Mouse (Mus musculus) cerebellum, postnatal 4 days (tissue): Measurements from ENCODE around the gene Syne2.

Experiments
- DNase-seq, 2 experiments: peaks; one replicate each; pipeline ENCODE4 v3.0.0; 2022; ENCODE audit warnings: low spot score in 2 of 2, mixed read lengths in 1 of 2

Gene Syne2

DNA sequence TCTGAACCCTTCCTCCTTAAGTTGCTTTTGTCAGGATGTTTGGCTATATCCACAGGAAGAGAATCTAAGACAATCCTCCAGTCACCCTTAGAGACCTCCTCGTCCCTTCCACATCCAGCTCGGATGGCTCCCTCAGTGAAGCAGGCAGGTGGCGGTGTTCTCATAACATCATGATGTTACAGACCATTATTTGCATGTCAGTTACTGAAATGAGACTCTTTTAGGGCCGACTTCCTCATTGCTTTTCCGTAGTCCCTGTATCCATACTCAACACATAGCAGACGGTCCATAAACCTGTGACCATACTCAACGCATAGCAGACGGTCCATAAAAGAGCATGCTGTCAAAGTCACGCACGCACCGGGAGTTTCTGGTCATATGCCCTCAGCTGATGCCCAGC, 106.9 kb downstream of the Syne2 start:
- no peak for DNase-seq

DNA sequence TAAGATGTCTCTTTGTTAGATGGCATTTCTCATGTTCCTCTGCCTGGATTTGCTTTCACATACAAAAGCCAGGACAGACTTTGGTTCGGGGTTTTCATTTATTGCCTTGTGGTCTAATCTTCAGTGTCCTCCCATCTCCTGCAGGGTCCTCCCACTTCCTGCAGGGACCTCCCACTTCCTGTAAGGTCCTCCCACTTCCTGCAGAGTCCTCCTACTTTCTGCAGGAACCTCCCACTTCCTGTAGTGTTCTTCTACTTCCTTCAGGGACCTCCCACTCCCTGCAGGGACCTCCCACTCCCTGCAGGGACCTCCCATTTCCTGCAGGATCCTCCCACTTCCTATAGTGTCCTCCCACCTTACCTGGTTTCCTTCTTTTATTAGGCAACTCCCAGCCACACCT, 109.7 kb downstream of the Syne2 start:
- no peak for DNase-seq

DNA sequence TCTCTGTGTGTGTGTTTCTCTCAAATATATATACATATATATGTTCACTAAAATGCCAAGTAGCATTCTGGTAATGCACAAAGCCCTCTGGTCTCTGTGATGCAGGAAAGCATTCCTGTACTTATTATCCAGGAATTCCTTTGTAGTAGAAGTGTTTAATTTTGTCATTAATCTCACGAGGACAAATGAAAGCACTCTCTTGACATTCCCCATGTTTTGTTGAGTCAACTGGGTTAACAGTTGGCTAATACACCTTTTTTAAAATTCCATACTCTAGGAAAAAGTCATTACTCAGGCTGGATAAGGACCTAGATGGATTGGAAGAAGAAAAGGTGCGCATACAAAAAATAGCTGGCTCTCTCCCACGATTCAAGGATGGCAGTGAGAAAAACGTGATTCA, 115.6 kb downstream of the Syne2 start:
- DNase-seq: no peak

DNA sequence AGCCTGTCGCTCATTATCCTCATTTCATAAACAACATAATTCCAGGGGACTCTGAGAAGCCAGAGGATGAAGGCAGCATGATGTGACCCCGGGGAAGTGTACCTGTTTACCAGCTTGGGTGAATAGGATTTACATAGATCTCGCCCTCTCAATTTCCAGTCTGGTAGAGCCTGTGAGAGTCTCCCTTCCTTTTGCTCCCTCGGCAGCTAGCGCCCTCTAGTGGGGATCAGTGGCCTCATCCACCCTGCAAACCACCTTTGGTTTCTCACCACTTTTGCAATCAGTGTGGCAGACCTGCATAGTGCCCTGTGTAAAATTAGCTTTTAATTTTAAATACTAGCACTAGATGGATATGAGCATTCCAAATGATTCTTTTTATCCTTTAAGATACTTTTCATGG, 133.4 kb downstream of the Syne2 start:
- peak in 1 of 2 experiments; percentile 13 for DNase-seq

DNA sequence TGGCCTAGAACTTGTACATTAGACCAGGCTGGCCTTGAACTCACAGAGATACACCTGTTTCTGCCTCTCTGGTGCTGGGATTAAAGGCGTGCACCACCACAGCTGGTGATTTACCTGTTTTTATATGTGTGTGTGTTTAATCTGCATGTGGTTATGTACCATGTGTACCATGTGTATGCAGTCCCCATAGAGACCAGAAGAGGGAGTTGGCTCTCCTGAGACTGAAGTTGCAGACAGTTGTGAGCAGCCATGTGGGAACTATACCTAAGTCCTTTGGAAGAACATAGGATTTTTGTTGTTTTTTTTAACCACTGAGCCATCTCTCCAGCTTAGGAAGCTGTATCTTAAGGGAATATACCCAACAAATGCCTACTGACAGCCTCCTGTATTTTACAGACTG, 134.1 kb downstream of the Syne2 start:
- DNase-seq: no peak

DNA sequence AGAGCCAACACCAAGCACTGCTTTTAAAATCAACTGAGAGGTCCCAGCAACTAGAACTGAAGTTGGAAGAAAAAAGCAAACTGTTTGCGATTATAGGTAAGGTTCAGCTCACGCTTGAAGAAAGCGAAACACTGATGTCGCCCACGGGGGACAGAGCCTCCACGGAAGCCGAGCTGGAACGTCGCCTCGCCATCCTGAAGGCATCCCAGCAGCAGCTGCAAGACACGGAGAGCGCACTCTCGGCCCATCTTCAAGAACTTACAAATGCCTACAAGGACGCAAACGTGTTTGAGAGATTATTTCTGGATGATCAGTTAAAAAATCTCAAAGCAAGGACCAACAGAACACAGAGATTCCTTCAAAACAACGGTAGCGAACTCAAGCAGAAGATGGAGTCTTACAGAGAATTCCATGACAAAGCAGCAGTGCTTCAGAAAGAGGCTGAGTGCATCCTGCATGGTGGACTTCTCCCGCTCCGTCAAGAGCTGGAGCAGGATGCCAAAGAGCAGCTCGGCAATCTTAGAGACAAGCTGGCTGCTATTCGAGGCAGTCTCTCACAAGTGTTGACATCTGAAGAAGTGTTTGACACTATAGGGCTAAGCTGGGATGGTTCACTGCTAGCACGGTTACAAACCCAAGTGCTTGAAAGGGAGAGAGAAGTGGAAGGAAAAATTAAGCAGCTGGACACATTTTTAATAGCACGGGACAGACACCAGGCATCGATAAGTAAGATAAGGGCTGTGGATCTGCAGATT, 148.7 kb downstream of the Syne2 start:
- DNase-seq: no peak

DNA sequence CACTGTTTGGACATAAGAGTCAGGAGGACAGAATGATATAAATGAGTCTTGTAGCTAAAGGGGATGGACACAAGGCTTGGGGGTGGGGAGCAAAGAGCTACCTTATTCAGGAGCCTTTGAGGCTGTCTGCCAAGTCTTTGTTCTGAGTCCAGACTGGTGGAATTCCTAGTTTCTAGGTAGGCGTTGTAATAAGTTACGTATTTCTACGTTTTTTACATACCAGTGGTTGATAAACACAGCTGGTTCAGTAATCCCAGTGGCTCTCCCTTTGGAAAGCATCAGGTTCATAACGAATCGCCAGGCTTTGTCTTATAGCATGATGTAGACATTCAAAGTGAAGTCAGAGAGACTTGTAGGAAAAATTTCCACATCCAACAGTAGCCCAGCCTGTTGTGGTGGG, 161.1 kb downstream of the Syne2 start:
- DNase-seq: no peak

DNA sequence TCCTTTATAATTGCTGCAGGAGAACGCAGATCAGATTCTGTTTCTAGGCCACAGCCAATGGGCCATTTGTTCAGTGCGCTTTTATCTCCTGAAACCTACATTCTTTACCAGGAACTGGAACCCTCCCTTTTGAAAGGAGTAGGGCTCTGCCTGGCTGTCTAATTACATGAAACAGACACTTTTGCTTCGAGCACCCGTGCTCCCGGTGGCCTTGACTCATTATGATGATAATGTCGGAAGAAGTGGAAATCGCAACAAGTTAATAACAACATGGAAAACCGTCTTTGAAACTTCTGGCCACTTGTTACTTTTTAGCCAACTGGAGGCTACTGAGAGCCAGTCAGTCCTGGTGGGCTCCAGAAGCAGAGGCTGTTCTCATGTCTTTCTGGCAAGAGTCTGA, 165.4 kb downstream of the Syne2 start:
- no peak for DNase-seq

DNA sequence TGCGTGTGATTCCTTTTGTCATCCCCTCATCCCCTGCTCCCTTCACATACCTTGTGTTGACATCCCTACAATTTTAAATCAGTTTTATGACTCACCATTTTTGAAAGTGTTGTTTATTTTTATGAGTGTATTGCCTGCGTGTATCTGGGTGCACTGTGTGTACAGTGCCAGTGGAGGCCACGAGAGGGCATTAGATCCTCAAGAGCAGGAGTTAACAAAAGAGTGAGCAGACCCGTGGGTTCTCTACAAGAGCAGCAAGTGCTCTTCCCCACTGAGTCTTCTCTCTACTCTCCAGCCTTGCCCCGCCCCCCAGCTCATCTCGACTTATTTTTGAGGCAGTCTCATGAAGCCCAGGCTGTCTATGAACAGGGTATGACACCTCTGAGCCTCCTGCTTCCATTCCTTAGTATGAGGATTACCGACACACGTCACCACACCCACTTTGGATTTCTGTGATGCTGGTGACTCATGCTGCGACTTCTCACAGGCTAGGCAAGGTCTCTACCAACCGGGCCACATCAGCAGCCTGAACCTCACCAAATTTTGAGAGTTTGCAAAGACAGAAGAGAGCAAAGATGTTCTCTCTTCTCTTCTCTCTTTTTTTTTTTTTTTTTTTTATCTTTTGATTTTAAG, 174.4 kb downstream of the Syne2 start:
- no peak for DNase-seq

DNA sequence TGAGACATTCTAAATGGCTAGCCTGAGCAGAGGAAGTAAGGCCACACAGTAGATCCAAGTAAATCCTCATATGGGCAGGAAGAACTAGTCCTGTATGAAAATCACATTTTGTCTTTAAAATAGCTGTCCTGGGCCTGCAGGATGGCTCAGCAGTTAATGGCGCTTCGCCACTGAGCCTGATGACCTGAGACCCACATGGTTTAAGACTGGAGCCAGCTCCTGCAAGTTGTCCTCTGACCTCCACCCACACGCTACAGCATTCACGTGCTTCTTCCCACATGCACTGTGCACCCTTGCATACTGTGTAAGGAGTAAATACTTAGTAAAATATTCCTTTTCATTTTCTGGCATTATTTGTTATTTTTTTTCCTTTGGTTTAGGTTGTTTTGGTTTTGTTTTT, 175.0 kb downstream of the Syne2 start:
- no peak for DNase-seq

DNA sequence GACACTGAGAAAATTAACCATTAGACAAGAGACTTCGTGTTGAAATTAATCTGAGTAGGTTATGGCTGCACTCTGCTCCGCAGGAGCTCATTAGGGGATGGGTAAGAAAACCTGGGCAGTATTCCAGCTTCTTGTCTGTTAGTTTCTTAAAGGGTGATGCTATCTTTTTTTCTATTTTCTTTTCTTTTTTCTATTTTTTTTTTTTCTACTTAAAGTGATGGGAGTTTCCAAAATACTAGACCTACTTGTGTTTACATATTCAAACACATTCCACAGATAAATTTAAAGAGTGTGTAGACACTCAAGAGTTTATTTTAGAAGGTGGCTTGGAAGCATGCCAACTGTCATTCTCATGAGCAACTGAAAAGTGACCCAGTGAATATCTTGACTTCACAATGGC, 177.2 kb downstream of the Syne2 start:
- DNase-seq: no peak

DNA sequence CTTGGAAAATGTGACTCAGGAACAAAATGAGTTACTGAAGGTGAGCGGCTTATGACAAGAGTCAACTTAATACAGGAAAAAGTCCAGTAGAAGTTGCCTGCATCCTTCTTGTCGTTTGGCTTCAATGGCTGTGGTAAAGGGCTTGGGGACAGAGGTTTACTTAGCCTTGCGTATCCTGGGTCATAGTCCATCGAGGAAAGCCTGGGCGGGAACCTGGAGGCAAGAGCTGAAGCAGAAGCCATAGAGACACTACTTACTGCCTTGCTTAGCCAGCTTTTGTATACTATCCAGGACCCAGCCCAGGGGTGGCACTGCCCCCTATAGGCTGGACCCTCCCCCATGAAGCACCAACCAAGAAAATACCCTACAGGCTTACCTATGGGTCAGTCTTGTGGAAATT, 179.6 kb downstream of the Syne2 start:
- no peak for DNase-seq

DNA sequence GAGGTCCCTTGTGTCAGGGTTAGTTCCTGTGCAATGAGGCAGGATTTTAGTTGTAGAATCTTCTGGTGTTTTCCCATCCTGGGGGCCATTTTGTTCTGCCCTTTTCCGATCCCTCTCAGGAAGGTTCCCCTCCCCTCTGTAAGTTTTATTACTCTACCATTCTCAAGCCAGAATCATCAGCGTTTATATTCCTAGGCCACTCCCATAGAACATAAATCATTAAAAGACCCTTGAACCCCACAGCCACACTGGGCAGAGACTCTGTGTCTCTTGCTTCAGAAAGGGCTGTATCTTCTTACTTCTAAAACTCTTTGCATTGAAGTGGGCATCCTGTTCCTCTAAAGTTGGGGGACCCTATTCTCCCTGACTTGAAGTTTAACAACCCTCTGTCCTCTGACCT, 180.5 kb downstream of the Syne2 start:
- no peak for DNase-seq

DNA sequence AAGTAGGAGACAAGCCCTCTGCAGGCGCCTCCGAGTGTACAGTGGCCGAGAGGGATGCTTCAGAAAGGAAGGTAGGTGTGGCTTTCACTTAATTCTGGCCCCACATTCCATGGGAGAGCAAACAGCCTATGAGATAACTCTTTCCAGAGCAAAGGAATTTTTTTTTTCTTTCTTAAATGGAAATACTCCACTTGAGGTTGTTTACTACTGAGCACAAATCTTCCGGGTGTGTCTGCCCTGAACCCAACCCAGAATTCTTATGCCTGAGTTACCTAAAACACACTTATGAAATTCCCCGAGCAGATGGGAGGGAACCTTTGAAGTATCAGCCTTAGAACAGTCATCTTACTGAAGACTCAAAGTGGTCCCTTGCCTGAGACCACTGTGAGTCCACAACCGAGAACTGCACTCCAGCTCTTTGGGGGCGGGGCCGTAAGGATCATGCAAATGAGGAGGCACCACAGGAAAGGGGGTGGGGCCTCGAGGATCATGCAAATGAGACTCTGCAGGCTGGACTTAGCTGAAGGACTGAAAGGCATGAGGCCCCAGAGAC, 186.8 kb downstream of the Syne2 start:
- DNase-seq: no peak

DNA sequence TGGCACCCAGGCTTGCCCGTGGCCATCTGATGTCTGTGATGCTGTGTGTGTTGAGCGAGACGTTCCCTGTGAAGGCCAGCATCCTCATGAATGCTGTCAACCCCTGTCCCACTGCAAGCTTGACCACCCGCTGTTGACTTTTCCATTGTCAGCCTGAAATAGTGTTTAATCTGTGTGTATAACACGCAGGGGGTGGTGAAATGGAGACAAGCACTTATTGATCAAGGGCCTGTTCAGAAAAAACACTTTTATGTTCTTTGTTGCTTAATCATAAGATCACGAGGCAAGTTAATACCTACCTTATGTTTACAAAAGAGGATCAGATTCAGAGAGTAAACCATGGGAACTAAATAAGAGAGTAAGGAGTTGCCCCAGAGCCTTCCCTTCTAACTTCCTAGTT, 191.1 kb downstream of the Syne2 start:
- DNase-seq: no peak

DNA sequence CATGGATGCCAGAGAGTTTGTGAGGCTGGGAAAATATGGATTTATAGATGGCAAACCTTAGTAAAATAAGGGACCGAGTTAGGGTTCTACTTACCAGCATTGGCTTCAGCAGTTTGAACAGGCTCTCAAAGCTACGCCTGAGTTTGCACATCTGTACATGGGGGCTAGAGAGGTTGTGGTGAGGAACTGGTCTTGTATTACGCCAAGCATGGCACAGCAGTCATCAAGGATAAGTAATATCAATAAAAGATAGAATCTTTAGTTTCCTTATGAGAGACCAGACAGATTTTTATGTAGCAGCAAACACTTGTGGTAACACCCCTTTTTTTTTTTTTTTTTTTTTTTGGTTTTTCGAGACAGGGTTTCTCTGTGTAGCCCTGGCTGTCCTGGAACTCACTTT, 194.9 kb downstream of the Syne2 start:
- no peak for DNase-seq

DNA sequence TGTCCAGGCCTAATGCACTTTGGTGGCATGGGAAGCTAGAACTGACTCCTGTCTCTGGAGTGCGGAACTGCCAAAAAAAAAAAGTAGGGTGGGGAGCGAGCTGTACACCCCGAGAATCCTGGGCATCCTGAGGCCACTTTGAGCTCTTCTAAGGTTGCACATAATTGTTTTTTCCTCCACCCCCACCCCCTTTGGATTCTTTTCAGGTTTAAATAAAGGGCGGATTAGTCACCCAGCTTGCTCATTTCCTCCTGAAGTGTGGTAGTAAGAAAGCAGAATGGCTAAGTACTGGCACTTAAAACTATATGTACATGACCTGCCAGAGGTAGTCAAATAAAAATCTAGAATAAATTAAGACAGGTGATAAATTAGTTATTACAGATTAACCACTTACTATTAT, 195.5 kb downstream of the Syne2 start:
- no peak for DNase-seq

DNA sequence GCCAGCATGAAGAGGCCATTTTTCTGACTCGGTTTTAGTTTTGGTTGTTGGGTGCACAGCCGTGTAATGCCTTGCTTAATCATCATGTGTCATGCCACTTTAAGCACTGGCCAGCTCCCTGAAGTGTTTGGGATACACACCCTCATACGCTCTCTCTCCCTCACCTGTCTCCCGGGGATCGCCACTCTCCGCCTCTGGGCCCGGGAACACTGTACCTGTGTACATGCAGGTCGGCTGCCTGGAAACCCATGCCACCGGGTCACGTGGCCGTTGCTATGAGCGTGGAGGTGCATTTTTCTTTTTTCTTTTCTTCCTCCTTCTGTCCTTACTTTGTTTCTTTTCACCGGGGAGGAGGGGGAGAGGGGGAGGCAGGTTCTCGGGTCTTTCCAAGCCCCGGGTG, 197.1 kb downstream of the Syne2 start:
- DNase-seq: no peak

DNA sequence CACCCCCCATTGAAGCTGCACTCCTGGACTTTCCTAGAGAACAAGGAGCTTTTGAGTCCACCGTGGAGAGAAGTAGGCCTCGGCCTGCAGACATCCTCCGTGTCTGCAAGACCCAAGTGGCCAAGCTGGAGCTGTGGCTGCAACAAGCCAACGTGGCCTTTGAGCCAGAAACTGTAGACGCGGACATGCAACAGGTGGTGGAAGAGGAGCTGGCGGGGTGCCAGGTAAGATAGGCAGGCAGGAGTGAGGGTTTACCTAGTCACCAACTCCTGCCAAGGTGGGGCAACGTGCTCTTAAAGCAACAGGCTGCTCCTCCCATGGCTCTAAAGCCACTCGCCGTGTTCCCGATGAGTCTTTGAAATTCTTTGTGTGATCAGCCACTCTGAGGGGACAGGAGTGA, 197.6 kb downstream of the Syne2 start:
- peak in 1 of 2 experiments; percentile 20 for DNase-seq

DNA sequence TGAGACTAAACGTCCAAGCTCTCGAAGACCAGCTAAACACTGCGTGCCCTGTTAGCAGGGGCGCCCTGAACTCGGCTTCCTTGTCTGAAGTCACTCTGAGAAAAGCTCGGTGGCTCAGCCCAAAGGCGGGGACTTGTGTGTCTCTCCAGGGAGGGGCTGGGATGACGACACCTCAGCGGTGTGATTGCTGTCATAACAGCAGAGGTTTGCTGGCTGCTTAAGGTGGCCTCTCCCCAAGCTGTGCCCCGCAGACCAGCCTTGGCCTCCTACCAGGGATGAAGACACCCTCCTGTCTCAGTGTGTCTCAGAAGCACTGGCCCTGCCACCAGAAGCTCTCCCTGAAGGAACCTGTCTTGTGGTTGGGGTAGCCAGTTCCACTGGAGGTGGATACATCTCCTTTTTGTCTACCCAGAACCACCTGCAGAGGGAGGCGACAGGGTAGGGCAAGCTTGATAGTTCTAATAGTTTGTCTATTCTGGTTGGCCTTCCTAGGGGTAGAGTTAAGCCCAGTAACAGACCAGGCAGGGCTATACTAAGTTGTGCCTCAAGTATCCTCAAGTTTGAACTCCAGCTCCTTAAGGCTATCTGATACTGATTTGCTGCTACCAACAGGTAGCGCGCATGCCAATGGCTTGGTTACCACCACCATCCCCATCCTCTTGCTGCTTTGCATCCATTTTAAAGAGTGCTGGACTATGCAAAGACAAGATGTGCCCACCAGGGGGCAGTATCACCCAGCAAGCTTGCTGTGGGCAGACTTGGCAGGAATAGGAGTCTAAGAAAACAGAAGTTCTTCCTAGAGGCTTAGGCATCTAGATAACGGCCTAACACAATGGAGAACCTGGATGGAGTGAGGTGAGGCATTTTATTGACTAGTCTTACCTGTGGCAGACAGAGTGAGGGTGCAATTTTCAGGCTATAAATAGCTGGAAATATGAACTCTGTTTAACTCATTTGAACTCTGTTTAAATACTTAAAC, 198.5 kb downstream of the Syne2 start:
- DNase-seq: peak; percentile 57 to 71

DNA sequence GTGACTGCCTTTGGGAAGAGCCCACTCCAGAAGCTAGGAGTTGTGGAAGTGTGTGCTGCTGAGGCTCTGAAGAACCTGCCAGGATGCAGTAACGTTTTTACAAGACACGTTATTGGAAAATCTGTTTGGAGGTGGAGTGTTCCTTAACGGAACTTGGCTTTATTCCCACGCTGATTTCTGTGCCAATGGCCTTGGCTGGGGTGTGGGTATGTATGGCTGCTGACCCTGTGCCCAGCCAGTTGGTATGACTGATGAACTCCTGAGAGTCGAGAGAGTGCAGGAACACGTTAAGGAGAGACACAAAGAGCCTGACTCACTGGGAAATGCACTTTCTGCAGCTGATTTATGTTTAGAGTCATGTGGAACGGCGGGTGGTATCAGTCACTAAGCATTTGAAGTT, 200.7 kb downstream of the Syne2 start:
- peak in 1 of 2 experiments; percentile 8 for DNase-seq

DNA sequence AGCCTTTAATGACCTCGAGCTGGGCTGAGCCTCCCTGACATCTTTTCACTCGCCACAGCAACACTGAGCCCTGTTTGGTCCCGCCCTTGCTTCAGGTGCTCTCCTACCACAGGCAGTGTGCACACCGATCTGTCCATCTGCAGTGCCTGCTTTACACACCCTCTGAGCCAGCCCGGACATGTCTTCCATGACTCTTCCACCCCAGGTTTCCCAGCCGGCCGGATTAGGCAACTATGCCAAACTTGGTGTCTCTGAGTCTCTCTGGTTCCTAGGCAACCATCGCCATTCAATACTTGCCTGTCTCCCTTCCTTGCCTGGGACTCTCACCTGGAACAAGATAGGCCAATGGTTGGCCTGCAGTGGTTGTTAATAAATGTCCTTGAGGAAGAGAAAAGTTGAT, 224.4 kb downstream of the Syne2 start:
- no peak for DNase-seq
